Mouse (Mus musculus) hindbrain, postnatal 0 days (tissue): ENCODE data around the gene Cxcl2. TPM values are rescaled to one million over a fixed set of nuclear protein-coding genes. Genes with fewer than 3 reads are reported as not detected.

Experiments
- ATAC-seq: fragments of 200-750 bp; cut with Nextera tagmentation; 2 replicates; pipeline ENCODE4 v1.8.0; 2017; ENCODE audit warnings: mild to moderate bottlenecking, moderate TSS enrichment, moderate library complexity
- DNase-seq: peaks from one replicate; pipeline ENCODE4 v3.0.0-alpha.2; 2015; ENCODE audit warnings: low spot score
- H3K27ac ChIP-seq: fragments of 300-500 bp; sonication (generic); 2 replicates; pipeline ENCODE4 v1.5.1; 2014; ENCODE audit warnings: mild to moderate bottlenecking
- H3K27me3 ChIP-seq: fragments of 300-500 bp; sonication (generic); 2 replicates; pipeline ENCODE4 v1.6.1; 2014; ENCODE audit warnings: low read length, mixed read lengths; ENCODE audit not compliant: insufficient read depth
- H3K36me3 ChIP-seq: fragments of 300-500 bp; sonication (generic); 2 replicates; pipeline ENCODE4 v1.6.1; 2014; ENCODE audit warnings: low read length, mixed read lengths; ENCODE audit not compliant: insufficient read depth
- H3K4me1 ChIP-seq: fragments of 300-500 bp; sonication (generic); 2 replicates; pipeline ENCODE4 v1.6.1; 2014; ENCODE audit warnings: antibody characterized with exemption, low read length, mixed read lengths; ENCODE audit not compliant: insufficient read depth
- H3K4me2 ChIP-seq: fragments of 300-500 bp; sonication (generic); 2 replicates; pipeline ENCODE4 v1.6.1; 2014; ENCODE audit warnings: low read depth, mild to moderate bottlenecking, low read length, moderate library complexity, mixed read lengths
- H3K4me3 ChIP-seq: fragments of 300-500 bp; sonication (generic); 2 replicates; pipeline ENCODE4 v1.5.1; 2014; ENCODE audit warnings: low read length
- H3K9ac ChIP-seq: fragments of 300-500 bp; sonication (generic); replicated peaks from 2 replicates; pipeline ENCODE4 v1.6.1; 2014; ENCODE audit warnings: mild to moderate bottlenecking, low read length, moderate library complexity, mixed read lengths
- H3K9me3 ChIP-seq: fragments of 300-500 bp; sonication (generic); 2 replicates; pipeline ENCODE4 v1.6.1; 2016; ENCODE audit warnings: low read length, mixed read lengths
- CTCF ChIP-seq: IDR thresholded peaks from 2 replicates; pipeline ENCODE4 v1.5.1; 2016; ENCODE audit warnings: antibody characterized with exemption, control low read depth, low read depth
- WGBS: fragments of 180-500 bp; shearing (Covaris S2); extraction: QIAGEN DNeasy Blood & Tissue Kit; methylation state at CpG from one replicate; pipeline ENCODE4 v1.1.7; 2014; 5-methylcytosine and 5-hydroxymethylcytosine counted together
- polyA plus RNA-seq: library from polyadenylated mRNA; unstranded; fragments of >200 nt; fragmentation: Nextera tagmentation; extraction: Ambion mirVana; gene quantifications from 2 replicates; pipeline ENCODE4 v1.2.1, GENCODE M21; 2015
- total RNA-seq: library from RNA; depleted of rRNA; stranded (reverse); fragments of >200 nt; gene quantifications from 2 replicates; pipeline ENCODE4 v1.2.3, GENCODE M21; 2014

Gene Cxcl2
- total and polyA plus RNA-seq, 2 experiments from 2014 or later = 0.14 TPM; not detected in 1

GRCm38 (mm10) chr5:90866770-90867169, 36.9 kb upstream of the Cxcl2 start:
- ATAC-seq = no peak
- H3K9ac ChIP-seq = no peak overlapping the region
- peak; percentile 46 for DNase-seq

GRCm38 (mm10) chr5:90872377-90872776, 31.3 kb upstream of the Cxcl2 start:
- H3K27ac ChIP-seq = no peak overlapping the region
- H3K4me1 ChIP-seq = no peaks in the 10 kb centered on the region
- no peaks in the 10 kb centered on the region for H3K9me3 ChIP-seq
- no peak overlapping the region for H3K4me3 ChIP-seq
- no peak overlapping the region for H3K9ac ChIP-seq
- TF ChIP-seq CTCF = no peak
- ATAC-seq (no peak), DNase-seq (no peak)
- no peak overlapping the region for H3K4me2 ChIP-seq
- no peaks in the 10 kb centered on the region for H3K36me3 ChIP-seq
- 80% methylated on average over 7 of the region's 7 CpGs for WGBS
- H3K27me3 ChIP-seq = no peaks in the 10 kb centered on the region

More at GRCm38 (mm10) chr5:90866770-90867169, 36.9 kb upstream of the Cxcl2 start:
- no peak overlapping the region for H3K4me3 ChIP-seq
- H3K4me1 ChIP-seq = no peaks in the 10 kb centered on the region
- no peak overlapping the region for H3K27ac ChIP-seq
- TF ChIP-seq CTCF = peak; percentile 49
- H3K9me3 ChIP-seq = no peaks in the 10 kb centered on the region
- no peak overlapping the region for H3K4me2 ChIP-seq
- no peaks in the 10 kb centered on the region for H3K36me3 ChIP-seq
- H3K27me3 ChIP-seq = no peaks in the 10 kb centered on the region

DNA sequence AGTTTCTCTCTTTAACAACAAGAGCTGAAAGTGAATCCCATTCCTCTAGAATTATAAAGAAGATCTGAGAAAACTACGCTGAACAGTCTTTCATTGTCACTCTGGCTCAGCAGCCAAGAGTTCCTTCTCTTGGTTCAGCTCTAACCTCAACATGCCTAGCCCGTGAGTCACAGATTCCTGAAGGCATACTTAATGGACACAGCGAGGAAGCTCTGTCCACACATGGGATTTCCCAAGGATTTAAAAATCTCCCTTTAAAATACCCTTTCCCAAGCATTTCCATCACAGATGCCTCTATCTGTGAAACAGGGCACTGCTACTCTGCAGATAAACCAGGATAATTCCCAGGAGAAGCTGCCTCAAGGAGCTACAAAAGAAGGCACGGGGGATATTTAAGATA, 27.6 kb upstream of the Cxcl2 start:
- Histone ChIP-seq H3K27me3 (no peaks in the 10 kb centered on the region), H3K36me3 (no peaks in the 10 kb centered on the region), H3K9ac (no peak overlapping the region), H3K4me2 (no peak overlapping the region), H3K4me1 (no peaks in the 10 kb centered on the region), H3K9me3 (no peaks in the 10 kb centered on the region), H3K4me3 (no peak overlapping the region), H3K27ac (no peak overlapping the region)
- ATAC-seq (no peak), DNase-seq (no peak)
- WGBS = 79% methylated on average over 4 of the region's 4 CpGs
- no peak for TF ChIP-seq CTCF

- H3K4me1 ChIP-seq = no peaks in the 10 kb centered on the region
- H3K4me3 ChIP-seq = no peak overlapping the region
- H3K36me3 ChIP-seq = no peaks in the 10 kb centered on the region
- ATAC-seq (no peak), DNase-seq (no peak)
- H3K4me2 ChIP-seq = no peak overlapping the region
- 81% methylated on average over 8 of the region's 8 CpGs for WGBS
- H3K9me3 ChIP-seq = no peaks in the 10 kb centered on the region
- H3K27ac ChIP-seq = no peak overlapping the region
- no peak for TF ChIP-seq CTCF
- H3K9ac ChIP-seq = no peak overlapping the region
- no peaks in the 10 kb centered on the region for H3K27me3 ChIP-seq
Observed at GRCm38 (mm10) chr5:90876471-90877172, 27.0 kb upstream of the Cxcl2 start.

- no peaks in the 10 kb centered on the region for H3K36me3 ChIP-seq
- no peak overlapping the region for H3K4me3 ChIP-seq
- no peaks in the 10 kb centered on the region for H3K4me1 ChIP-seq
- no peak overlapping the region for H3K4me2 ChIP-seq
- DNase-seq = no peak
- no peak for ATAC-seq
- no peak overlapping the region for H3K9ac ChIP-seq
- no peak for TF ChIP-seq CTCF
- H3K9me3 ChIP-seq = no peaks in the 10 kb centered on the region
- H3K27me3 ChIP-seq = no peaks in the 10 kb centered on the region
- H3K27ac ChIP-seq = no peak overlapping the region
Observed at GRCm38 (mm10) chr5:90877173-90877512, 26.5 kb upstream of the Cxcl2 start.

GRCm38 (mm10) chr5:90879307-90880014, 24.2 kb upstream of the Cxcl2 start:
- ATAC-seq (no peak), DNase-seq (no peak)
- no peak overlapping the region for H3K4me3 ChIP-seq
- no peak overlapping the region for H3K9ac ChIP-seq
- H3K27ac ChIP-seq = no peak overlapping the region
- H3K4me2 ChIP-seq = no peak overlapping the region
- no peak for TF ChIP-seq CTCF
- H3K4me1 ChIP-seq = no peaks in the 10 kb centered on the region
- H3K36me3 ChIP-seq = no peaks in the 10 kb centered on the region
- H3K9me3 ChIP-seq = no peaks in the 10 kb centered on the region
- WGBS = 83% methylated on average over 3 of the region's 3 CpGs
- H3K27me3 ChIP-seq = no peaks in the 10 kb centered on the region

DNA sequence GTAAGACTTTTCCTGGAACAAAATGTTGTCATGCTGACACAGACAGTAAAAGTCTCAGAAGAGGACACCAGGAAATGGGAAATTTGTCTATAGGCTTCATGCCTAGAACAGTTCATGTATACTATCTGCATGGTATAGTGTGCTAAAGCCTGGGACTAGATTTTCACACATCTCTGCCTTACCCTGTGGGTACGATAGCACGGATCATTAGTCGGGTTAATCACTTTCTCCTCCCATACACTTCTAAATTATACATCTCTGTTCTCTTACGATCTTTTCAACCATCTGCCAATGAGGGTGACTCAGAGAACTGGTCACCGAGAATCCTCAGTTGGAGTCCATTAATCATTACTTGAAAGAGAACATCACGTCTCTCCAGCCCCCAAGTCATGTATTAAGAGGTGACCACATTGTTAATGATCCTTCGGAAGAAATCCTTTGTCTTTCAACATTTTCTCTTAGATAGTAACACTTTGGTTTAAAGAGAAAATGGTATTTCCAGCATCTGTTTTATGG, 23.3 kb upstream of the Cxcl2 start:
- Histone ChIP-seq H3K9me3 (no peaks in the 10 kb centered on the region), H3K27me3 (no peaks in the 10 kb centered on the region), H3K9ac (no peak overlapping the region), H3K4me2 (no peak overlapping the region), H3K4me1 (no peaks in the 10 kb centered on the region), H3K36me3 (no peaks in the 10 kb centered on the region), H3K4me3 (no peak overlapping the region), H3K27ac (no peak overlapping the region)
- DNase-seq = no peak
- no peak for TF ChIP-seq CTCF
- ATAC-seq = no peak
- WGBS = 68% methylated on average over 7 of the region's 7 CpGs
